Mouse (Mus musculus): ENCODE results near the gene Fbxw4.
A peak's percentile ranks its signal among the peaks of the same experiment; 100 is the strongest.

Fbxw4 gene

DNA sequence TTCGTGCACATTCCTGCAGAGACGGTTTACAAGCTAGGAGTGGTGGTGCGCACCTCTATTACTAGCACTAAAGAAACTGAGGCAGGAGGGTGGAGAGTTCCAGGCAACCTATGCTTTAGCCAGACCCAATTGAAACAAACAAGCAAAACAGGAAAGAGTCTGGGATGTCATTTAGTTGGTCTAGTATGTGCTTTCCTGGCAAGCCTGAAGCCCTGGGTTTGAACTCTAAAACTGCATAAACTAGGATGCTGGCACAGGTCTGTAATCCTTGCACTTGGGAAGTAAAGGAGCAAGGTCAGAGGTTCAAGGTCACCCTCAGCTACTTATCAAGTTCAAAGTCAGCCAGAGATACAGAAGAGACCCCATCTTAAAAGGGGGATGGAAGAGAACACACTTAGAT, 118.1 kb downstream of the Fbxw4 start:
- DNase-seq (ENCODE audit: low spot score in 2 of 2), result no peak

DNA sequence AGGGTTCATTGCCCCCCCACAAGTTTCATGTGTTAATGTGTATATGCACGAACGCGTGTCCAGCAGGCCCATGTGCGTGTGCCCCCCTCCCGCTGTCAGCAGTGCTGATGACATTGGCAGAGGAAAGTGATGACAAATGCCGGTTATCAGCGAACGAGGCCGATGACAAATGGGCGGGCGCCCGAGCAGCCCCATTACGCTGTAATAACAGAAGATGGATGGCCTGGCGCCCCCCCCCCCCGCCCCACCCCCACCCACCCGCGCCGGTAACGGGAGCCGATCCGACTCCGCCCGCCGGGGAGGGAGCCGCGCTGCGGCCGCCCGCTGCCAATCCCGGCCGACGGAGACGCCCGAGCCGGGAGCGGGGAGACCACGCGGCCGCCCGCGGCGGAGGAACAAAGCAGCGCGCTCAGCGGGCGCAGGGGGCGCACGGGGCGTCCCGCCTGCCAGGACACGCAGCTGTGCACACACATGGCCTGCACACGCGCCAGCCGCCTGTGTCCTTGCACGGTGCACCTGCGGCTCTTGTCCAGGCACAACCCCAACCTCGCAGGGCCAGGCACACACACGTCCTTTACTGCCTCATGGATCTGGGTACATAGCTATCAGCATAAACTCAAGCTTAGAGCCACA, 118.6 kb downstream of the Fbxw4 start:
- peak in 1 of 2 experiments; percentile 56 for DNase-seq (ENCODE audit: low spot score in 2 of 2)

DNA sequence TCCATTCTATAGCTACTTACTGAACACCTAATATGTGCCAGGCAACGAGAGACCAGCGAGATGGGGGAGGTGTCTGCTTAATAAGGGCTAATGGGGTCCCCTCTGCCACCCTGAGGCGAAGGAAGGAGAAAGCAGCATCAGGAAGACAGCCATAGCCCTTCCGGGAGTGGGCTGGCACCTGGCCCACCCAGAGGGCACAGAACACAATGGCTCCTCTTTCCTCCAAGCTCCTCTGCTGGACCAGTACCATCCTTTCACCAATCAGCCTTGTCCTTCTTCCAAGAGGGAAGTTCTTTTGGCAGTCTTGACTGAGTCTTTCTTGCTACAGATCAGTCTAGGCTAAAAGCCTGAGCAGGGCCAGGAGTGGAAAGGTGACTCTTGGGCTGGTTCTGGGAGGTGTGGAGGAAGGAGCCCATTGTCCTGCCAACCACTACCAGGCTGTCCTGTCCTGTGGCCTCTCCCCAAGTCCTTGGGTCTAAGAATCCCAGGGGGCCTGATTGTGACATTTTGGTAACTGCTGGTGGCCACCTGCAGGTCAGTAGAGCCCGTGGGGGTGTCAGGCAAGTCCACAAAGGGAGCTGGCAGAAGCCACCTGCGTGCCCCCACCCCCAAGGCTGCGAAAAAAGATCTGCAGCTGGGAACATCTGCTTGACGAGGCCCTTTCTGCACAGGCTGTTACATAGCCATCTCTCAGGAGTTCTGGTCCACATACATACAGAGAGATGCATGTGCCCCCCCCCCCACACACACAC, 119.3 kb downstream of the Fbxw4 start:
- DNase-seq (ENCODE audit: low spot score in 2 of 2), result peak in 1 of 2 experiments; percentile 64

DNA sequence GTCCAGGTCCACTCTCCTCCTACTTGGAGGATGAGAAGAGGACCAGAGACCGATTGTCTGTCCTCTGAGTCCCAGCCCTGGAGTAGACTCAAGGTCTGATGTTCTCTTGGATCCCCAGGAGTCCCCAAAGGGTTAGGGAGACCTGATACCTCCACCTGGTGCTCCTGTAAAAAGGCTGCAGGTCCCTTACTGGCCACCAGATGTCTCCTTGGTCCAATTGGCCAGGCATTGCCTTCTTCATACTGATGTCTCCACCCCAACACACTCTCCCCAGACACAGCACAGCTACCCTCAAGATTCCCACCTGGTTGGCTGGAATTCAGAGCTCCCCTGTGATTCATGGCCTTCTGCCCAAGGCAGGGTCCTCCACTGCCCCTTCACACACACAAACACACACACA, 122.6 kb downstream of the Fbxw4 start:
- DNase-seq (ENCODE audit: low spot score in 2 of 2), result no peak

DNA sequence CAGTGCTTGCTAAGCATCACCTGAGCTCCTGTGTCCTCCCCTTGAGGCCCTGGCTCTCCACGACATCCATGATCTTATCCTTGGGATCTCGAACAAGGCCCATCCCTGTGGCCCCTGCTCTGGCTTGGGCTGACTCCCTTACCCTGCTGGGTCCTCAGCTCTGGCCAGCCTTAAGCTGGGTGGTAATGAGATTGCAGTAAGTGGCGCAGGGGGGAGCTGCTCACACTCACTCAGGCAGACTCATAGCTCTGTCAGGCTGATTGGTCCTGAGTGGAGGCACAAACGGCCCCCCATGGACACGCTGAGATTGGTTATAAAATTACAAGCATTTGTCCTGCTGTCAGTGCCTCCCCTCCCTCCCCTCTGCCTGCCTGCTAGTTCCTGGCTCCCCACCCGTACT, 124.2 kb downstream of the Fbxw4 start:
- no peak for DNase-seq (ENCODE audit: low spot score in 2 of 2)

DNA sequence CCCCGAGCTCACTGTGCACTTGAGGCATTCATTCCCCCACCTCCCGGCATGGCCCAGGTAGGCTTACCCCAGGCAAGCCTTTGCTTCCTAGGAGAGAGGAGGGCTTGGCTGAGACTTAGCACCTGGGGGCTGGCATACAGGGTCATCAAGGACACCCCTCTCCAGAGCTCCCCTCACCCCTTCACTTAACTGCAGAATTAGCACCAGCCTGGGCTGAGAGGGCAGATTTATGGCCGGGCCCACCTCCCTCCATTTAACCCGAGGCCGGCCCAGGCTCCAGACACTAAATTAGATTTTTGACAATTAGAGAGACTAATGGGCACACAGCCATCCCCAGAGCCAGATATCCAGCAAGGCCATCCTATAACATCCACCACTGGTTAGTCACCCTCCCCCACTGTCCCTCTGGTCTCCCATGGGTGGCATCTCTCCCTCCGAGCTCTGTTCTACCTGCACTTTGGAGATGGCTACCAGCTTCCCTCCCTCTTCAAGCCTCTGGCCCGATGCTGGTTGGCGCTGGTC, 124.8 kb downstream of the Fbxw4 start:
- DNase-seq (ENCODE audit: low spot score in 2 of 2), result no peak

DNA sequence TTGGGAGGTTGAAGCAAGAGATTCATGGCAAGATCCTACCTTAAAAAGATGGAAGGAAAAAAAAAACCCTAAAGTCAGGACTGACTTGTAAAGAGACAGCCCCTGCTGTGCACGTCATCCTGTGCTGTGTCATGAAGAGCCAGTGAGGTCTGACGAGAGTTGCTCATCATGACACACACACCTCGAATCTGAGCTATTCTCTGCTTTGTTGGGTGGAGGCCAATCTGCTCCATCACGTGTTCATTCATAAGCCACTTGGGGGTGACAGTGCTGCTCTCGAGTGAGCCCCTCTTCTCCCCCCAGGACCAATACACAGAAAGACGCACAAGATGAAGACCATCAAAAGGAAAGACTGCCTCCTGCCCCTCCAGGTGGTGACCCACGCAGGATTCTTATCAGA, 126.5 kb downstream of the Fbxw4 start:
- DNase-seq (ENCODE audit: low spot score in 2 of 2), result no peak

DNA sequence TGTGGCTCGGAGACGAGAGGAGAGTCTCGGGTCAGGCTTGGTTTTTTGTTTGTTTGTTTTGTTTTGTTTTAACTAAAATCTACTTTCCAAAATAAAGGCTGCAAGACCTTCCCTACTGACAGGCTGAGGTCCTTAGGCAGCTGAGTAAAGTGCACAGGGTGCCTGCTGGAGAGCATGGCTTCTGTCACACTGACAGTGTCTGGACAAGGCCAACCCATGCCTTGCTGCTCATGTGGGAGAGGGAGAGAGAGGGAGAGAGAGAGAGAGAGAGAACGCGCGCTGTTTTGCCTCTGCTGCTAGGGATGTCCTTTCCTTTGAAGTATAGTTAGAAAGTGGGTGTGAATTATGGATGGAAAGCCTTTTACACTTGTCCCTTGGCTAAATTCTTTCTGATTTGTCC, 128.6 kb downstream of the Fbxw4 start:
- DNase-seq (ENCODE audit: low spot score in 2 of 2), result no peak

DNA sequence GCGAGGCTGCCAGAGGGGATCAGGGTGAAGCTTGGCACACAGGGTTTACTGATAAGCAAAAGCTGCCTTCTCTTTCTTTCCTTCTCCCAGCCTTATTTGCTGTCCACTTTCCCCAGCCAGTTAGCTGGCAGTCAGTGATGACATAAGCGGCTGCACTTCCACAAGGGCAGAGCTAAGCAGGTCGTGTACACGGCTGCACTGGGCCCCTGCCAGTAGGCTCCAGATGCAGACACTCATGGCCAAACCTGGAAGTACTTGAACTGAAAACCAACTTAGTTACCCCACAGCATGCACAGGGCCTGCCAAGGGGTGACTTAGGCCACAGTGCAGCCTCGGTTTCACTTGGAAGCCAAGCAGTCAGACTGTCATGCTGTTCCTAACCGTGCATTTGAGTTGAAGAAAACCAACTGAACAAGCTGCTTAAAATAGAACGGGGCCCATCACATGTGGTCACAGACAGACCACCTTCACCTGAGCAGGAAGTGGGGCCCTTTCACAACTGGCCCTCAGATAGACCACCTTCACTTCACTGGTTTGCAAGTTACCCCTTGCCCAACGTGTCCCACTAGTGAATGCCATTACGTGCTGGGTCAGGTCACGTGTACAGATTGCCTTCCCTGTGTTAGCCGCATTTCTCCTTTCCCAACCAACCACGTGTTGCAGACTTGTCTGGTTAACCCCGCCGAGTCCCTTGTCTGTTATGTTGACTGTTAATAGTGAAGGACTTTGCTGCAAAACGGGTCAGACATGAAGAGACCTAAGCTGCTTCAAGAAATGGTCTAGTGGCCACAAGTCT, 129.7 kb downstream of the Fbxw4 start:
- no peak for DNase-seq (ENCODE audit: low spot score in 2 of 2)

DNA sequence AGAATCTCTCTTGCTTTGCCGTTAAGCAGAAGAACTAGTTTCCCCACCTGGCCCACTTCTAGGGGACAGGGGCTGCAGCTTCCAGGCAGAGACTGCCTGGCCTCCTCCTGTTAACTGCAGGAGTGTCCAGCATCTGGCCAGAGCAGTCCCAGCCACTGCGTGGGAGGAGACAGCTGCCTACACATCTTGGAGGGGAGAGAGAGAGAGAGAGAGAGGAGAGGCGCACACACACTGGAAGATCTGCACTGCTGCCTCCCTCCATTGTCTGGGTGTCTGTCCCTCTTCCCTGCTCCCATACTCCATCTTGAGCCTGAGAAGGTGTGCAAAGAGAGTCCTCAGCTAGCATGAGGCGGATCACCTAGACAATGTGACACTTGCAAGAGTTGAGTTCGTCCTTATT, 130.8 kb downstream of the Fbxw4 start:
- DNase-seq (ENCODE audit: low spot score in 2 of 2), result no peak
